Mouse (Mus musculus): Measurements from ENCODE around the gene Olfr24.
A peak's percentile ranks its signal among the peaks of the same experiment; 100 is the strongest.
"Not testable (repeated sequence)": the region's sequence is repeated elsewhere in the genome, so short reads cannot be mapped to it uniquely, and the experiment has no call there.

The Olfr24 gene

GRCm38 (mm10) chr9:18763896-18764295 lies at the start of gene Olfr24:
Gene Olfr24, minus strand, starts transcription at chr9:18763996.
- no peak for DNase-seq (ENCODE audit: low read depth)

- no peak for DNase-seq (ENCODE audit: low read depth)
These were observed 21.5 kb upstream of the Olfr24 start for GRCm38 (mm10) chr9:18785316-18785715.

DNA sequence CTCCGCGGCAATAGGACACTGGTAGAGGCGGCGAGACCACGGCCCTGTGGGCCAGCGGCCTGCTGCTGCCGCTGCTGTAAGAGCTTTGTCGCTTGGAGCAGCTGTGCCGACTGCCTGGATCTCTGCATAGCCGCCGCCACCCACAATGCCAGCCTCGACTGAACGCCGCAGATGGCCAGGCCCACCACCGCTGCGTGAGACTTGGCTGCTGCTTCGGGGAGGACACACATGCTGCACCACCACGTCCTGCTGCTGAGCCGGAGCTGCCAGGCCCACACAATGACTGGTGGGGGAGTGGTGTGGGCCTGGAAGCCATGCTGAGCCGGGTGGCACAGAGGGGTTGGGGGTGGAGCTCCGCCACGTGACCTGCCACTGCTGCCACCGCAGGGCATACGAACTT lies 15.7 kb upstream of the Olfr24 start:
- DNase-seq (ENCODE audit: low read depth): no peak

GRCm38 (mm10) chr9:18778981-18779380 lies 15.2 kb upstream of the Olfr24 start:
- no peak for DNase-seq (ENCODE audit: low read depth)

DNA sequence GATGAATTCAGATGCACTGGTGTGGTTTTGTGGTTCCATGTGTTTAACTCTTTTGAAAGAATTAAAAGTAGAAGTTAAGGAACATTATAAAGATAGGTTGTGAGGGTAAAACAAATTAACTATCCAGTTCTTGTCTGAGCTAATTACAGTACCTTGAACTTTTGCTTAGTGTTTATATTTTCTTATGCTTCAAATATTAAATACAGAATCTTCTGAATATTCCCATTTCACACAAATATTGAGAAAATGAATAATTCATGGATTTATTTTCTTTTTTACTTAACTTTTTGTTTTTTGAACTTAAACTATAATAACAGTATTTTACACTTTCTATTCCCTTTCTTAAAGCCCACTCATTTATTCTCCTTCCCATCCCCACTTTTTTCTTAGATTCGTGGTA lies 8.2 kb downstream of the Olfr24 start:
- DNase-seq (ENCODE audit: low read depth): no peak

DNA sequence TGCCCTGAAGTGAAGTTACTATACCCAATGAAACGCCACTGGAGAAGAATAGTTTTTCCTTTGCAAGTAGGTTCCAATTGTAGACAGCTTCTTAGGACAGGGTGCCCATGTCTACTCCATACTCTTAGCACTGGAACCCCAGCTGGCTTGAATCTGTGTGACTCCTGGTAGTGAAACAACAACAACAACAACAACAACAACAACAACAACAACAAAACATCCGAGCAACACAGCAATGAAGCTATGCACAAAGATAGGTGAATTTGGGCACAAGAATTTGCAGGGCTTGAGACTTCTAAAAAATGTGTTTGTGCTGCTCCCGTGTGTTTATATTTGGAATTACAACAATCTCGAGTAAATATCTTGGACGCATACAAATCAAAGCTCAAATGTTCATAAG lies 19.2 kb downstream of the Olfr24 start:
- DNase-seq (ENCODE audit: low read depth): peak; percentile 54

DNA sequence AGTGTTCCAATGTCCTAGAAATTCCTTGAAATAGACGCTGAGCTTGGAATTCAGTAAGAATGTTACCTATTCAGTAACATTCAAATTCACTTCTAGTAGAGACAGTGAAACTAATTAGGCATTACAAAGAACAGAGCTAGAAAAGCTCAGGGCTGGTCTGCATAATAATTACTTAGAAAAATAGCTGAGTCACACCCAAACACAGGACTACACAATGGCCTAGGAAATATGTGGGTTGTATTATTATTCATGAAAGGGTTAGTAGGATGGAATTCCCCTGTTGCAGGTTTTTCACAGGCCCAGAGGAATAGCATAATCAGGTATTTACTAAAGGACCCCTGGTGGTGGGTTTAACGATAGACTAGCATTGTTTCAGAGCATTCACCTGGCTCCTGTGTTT lies 29.6 kb downstream of the Olfr24 start:
- DNase-seq (ENCODE audit: low read depth): not testable (repeated sequence)

DNA sequence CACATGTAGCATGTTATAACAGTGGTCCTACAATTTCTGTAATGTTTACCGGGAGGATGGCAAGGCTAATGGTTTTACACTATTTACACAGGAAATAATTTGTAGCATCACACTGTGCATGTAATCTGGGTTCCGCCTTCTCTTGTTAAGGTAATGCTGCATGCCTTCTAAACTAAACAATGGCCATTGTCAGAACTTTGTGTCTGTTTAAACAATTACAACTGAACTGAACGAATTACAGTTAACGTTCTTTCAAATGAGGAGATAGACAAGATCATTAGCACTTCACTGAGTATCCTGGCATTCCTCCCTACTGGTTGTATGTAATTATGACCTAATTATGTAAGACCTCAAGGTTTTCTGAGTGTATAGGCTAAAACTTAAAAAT lies 41.1 kb downstream of the Olfr24 start:
- DNase-seq (ENCODE audit: low read depth): no peak

GRCm38 (mm10) chr9:18721931-18722711 lies 41.7 kb downstream of the Olfr24 start:
- DNase-seq (ENCODE audit: low read depth): no peak

DNA sequence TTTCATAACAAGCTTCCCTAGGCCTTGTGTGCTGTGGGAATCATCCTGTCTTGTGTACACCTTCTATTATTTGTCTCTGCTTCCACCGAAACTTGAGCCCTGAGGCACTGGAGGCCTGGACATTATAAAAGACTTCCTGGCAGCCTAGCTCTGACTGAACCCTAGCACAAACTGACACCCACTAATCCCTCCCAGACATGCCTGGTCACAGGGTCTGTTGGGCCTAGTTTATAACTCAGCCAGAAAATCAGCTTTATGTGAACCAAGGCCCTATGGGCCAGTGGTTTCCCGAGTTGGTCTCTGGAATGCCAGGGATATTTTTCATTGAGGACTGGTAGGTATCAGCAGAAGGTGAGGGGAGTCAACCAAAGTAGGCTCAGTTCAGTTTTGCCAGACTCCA lies 42.8 kb downstream of the Olfr24 start:
- no peak for DNase-seq (ENCODE audit: low read depth)

DNA sequence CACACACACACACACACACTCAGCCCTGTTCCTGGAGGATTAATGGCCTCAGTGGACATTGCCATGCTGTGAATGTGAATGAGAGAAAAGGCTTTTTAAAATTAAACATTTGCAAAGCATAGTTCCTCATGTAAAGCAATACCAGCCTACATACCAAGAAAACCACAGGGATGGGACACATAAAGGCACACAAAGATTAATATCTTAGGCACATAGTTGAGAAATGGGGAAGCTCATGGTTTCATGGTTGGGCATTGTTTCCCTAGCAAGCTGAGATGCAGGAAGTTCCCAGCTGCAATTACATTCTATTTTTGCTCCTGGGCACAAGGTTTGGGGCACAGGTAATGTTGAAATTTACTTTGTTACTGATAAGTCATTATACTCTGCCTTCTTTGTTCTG lies 58.2 kb downstream of the Olfr24 start:
- DNase-seq (ENCODE audit: low read depth): no peak

Data from NIH3T3 (cell line).